Mouse (Mus musculus): ENCODE data around the gene F2r.

Gene F2r

DNA sequence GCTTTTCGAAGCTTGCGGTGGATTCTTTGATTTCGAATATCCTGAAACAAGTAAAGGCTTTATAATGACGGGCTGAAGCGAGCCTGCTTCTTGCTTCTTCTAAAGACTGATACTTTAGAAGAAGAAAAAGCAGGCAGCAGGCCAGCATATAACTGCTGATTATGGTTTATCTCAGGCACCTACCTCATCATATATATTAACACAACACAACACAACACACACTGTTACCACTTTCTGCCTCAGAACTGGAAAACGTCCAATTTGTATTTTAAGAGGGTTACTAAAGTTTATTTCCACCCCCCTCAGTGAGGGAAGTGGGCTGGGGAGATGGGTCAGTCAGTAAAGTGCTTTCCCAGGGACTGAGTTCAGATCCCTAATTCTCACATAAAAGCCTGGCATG, 13.9 kb upstream of the F2r start:
- DNase-seq (ENCODE audit: low spot score in 2 of 2): no peak

DNA sequence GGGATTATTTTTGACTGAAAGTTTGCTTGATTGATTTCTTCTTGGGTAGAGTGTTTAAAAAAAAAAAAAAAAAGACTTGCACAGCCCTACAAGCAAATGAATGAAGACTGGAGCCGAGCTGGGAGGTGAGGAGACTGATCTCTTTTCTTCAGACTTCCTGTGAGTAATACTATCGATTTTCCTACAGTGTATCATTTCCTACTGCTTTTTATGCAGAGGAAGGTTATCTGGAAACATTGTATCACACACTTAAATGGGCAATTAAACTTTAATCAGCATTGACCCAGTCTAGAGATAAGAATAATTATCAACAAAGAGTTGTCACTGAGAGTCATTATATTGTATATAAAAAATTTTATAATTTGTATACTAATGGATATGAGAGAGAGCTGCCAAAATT, 12.5 kb upstream of the F2r start:
- DNase-seq (ENCODE audit: low spot score in 2 of 2): no peak

- no peak for DNase-seq (ENCODE audit: low spot score in 2 of 2)
Observed at GRCm38 (mm10) chr13:95629751-95630150, 11.5 kb upstream of the F2r start.

DNA sequence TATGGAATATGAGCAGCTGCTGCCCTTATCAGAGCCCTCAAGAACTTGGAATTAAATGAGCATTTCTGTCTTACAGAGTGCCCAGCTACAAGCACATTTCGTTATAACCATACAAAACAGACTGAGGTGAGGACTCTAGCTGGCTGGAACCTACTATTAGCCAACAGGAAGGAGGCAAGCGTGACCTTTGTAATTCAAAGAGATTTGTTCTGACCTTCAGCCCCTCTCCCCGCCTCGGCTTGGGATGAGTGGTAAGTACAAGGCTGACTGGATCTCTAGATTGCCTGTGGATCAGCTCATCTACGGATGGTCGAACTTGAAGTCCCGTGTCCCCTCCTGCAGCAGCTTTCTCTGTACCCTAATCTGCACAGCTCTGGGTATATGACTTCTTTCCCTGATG, 8.4 kb upstream of the F2r start:
- DNase-seq (ENCODE audit: low spot score in 2 of 2): no peak

GRCm38 (mm10) chr13:95623042-95623441, 4.8 kb upstream of the F2r start:
- DNase-seq (ENCODE audit: low spot score in 2 of 2): no peak

- no peak for DNase-seq (ENCODE audit: low spot score in 2 of 2)
Observed at GRCm38 (mm10) chr13:95621563-95621962, 3.3 kb upstream of the F2r start.

GRCm38 (mm10) chr13:95618859-95619258, 572 bp upstream of the F2r start:
- no peak for DNase-seq (ENCODE audit: low spot score in 2 of 2)

DNA sequence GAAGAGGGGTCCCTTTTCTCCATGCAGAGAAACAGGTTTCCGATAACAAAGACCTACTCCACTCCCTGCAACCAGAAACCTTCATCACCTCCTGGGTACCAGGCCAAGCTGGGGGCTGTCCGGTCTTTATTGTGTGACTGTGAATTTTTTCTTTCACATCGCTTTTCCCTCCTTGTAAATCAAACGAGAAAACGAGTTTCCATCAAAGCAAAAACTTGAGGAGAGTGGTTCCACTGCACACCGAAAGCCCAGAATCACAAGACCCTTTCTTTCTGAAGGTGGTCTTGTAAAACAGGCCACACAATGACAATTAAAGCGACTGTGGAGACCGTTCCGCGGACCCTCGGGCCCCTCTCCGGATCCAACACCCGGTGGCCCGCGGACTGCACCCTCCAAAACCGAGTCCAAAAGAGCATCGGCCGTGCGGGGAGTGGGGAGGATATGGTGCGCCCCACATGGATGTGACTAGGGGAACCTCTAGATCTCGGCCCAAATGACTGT, 566 bp downstream of the F2r start:
- DNase-seq (ENCODE audit: low spot score in 2 of 2): no peak

GRCm38 (mm10) chr13:95617082-95617670, 1.1 kb downstream of the F2r start:
- DNase-seq (ENCODE audit: low spot score in 2 of 2): no peak

DNA sequence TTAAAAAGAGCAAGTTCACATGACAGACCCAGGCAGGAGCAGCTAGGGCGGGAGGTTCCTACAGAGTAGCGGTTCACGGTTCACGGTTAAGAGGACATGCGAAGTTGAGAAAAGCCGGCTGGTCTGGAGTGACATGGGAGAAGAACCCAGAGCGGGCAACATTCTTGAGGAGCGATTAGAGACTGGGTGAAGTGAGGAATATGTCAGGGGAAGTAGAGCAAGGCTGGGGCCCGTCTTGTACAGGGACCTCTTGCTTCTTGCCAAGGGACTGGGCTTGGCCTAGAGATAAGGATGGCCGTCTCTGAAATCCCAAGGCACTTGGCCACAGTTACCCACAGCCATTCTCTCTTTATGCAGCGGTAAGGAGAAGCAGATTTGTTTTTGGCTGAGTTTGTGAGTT, 1.8 kb downstream of the F2r start:
- DNase-seq (ENCODE audit: low spot score in 2 of 2): no peak

- no peak for DNase-seq (ENCODE audit: low spot score in 2 of 2)
Observed at GRCm38 (mm10) chr13:95614757-95615156, 3.5 kb downstream of the F2r start.

DNA sequence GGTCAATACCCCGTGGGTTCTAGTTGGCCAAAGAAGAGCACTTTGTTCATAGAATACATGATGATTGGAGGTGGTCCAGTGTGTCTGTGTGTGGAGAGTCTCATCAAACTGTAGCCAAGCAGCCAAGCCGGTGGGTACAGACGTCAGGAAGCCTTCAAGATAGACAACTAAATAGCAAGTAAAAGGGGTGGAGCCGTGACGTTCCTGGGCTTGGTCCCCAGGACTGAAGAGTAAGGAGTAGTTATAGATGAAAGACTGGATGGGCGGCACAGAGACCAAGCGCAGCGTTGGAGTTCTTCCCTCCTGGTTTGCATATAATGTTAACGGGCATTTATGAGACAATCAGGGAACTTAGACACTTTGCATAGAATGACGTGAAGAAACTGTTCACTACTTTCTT, 6.0 kb downstream of the F2r start:
- no peak for DNase-seq (ENCODE audit: low spot score in 2 of 2)

GRCm38 (mm10) chr13:95611752-95612151, 6.5 kb downstream of the F2r start:
- no peak for DNase-seq (ENCODE audit: low spot score in 2 of 2)

- DNase-seq (ENCODE audit: low spot score in 2 of 2): no peak
Observed at GRCm38 (mm10) chr13:95610786-95611562, 7.3 kb downstream of the F2r start.

GRCm38 (mm10) chr13:95609088-95609420, 9.2 kb downstream of the F2r start:
- no peak for DNase-seq (ENCODE audit: low spot score in 2 of 2)

- no peak for DNase-seq (ENCODE audit: low spot score in 2 of 2)
Observed at GRCm38 (mm10) chr13:95608416-95609087, 9.7 kb downstream of the F2r start.

- DNase-seq (ENCODE audit: low spot score in 2 of 2): no peak
Observed at GRCm38 (mm10) chr13:95607019-95607418, 11.3 kb downstream of the F2r start.

- DNase-seq (ENCODE audit: low spot score in 2 of 2): no peak
Observed at GRCm38 (mm10) chr13:95604288-95604687, 14.0 kb downstream of the F2r start.

GRCm38 (mm10) chr13:95599833-95600359, 18.4 kb downstream of the F2r start:
- DNase-seq (ENCODE audit: low spot score in 2 of 2): no peak

DNA sequence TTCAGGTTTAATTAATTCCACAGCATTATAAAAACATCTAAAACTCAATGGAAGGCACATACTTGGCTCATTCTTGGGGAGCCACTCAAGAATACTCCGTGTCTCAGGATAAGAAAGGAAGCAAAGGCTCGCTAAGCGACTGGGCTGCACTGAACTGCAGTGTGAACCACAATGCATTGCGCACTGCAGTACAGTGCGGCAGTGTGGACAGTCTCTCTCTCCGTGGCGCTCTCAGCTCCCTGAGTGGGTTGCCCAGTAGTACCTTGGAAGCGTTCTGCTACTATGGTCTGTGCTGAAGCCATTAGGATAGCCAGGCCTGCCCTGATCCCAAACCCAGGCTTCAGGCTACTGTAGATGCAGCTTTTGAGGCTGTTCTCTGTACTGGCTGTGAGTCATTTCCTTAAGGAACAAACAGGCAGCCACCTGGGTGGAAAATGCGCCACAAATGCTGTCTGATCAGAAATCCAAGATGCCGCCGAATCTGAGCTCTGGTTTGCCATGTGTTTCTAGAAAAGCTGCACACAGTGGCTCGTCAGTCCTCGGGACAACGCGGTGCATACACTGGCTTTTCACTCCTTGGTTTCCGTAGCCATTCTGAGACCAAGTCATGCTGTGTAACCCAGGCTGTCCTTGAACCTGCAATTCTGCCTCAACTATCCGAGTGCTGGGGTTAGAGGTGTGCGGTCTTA, 19.9 kb downstream of the F2r start:
- DNase-seq (ENCODE audit: low spot score in 2 of 2): no peak

- no peak for DNase-seq (ENCODE audit: low spot score in 2 of 2)
Observed at GRCm38 (mm10) chr13:95597578-95597977, 20.7 kb downstream of the F2r start.

- no peak for DNase-seq (ENCODE audit: low spot score in 2 of 2)
Observed at GRCm38 (mm10) chr13:95596689-95597088, 21.6 kb downstream of the F2r start.

Measured in frontal cortex, postnatal 36 days (tissue).